Mouse (Mus musculus) thymus, postnatal 25 days (tissue): ENCODE results near the gene S1pr4.
A peak's percentile ranks its signal among the peaks of the same experiment; 100 is the strongest.

Source experiments
- DNase-seq: peaks from one replicate; pipeline ENCODE4 v3.0.0; 2022

The S1pr4 gene

GRCm38 (mm10) chr10:81500032-81500431 lies at the start of gene S1pr4:
Gene S1pr4, minus strand, starts transcription at chr10:81500132.
- no peak for DNase-seq

GRCm38 (mm10) chr10:81548944-81549343 lies 49.0 kb upstream of the S1pr4 start:
- no peak for DNase-seq

- DNase-seq, result no peak
These were observed 47.0 kb upstream of the S1pr4 start for GRCm38 (mm10) chr10:81546788-81547571.

- no peak for DNase-seq
These were observed 46.4 kb upstream of the S1pr4 start for GRCm38 (mm10) chr10:81546332-81546731.

GRCm38 (mm10) chr10:81545161-81545747 lies 45.3 kb upstream of the S1pr4 start, which contains the start of gene Gna11:
Gene Gna11, minus strand, starts transcription at chr10:81545190.
- DNase-seq, result peak; percentile 100

- no peak for DNase-seq
These were observed 44.6 kb upstream of the S1pr4 start for GRCm38 (mm10) chr10:81544296-81545160.

- DNase-seq, result no peak
These were observed 43.7 kb upstream of the S1pr4 start for GRCm38 (mm10) chr10:81543633-81544032.

GRCm38 (mm10) chr10:81542727-81543460 lies 43.0 kb upstream of the S1pr4 start:
- no peak for DNase-seq

- no peak for DNase-seq
These were observed 41.9 kb upstream of the S1pr4 start for GRCm38 (mm10) chr10:81541803-81542202.

- DNase-seq, result no peak
These were observed 41.4 kb upstream of the S1pr4 start for GRCm38 (mm10) chr10:81541363-81541762.

GRCm38 (mm10) chr10:81538321-81539048 lies 38.6 kb upstream of the S1pr4 start:
- no peak for DNase-seq

- no peak for DNase-seq
These were observed 37.5 kb upstream of the S1pr4 start for GRCm38 (mm10) chr10:81537429-81537828.

- DNase-seq, result no peak
These were observed 36.8 kb upstream of the S1pr4 start for GRCm38 (mm10) chr10:81536734-81537133.

- DNase-seq, result no peak
These were observed 34.9 kb upstream of the S1pr4 start for GRCm38 (mm10) chr10:81534826-81535225.

- DNase-seq, result peak; percentile 88
These were observed 26.8 kb upstream of the S1pr4 start for GRCm38 (mm10) chr10:81526779-81527178.

- no peak for DNase-seq
These were observed 25.2 kb upstream of the S1pr4 start for GRCm38 (mm10) chr10:81525017-81525694.

GRCm38 (mm10) chr10:81524051-81524605 lies 24.2 kb upstream of the S1pr4 start, which contains the start of gene Gna15:
Gene Gna15, minus strand, starts transcription at chr10:81524225.
- no peak for DNase-seq

GRCm38 (mm10) chr10:81523570-81523969 lies 23.6 kb upstream of the S1pr4 start:
- no peak for DNase-seq

GRCm38 (mm10) chr10:81523142-81523541 lies 23.2 kb upstream of the S1pr4 start:
- DNase-seq, result no peak

- DNase-seq, result no peak
These were observed 20.0 kb upstream of the S1pr4 start for GRCm38 (mm10) chr10:81519978-81520365.
